Mouse (Mus musculus): ENCODE measurements at regions not wholly inside any gene's neighbourhood (a gene's known extent, or its start where the extent isn't known, plus 50 kb on each side); places are given as distances from the start of the nearest gene placed in this dataset.

- no peaks in the 10 kb centered on the region for H3K9me3 ChIP-seq (ENCODE audit: control insufficient read depth, low read length)
- no peak for TF ChIP-seq CTCF (IDR thresholded peaks at IDR 0.05; ENCODE audit: low read depth)
- TF ChIP-seq EP300 (IDR thresholded peaks at IDR 0.05; ENCODE audit: low read depth), result no peak
- no peak for ATAC-seq (ENCODE audit: insufficient read depth)
- no peak for DNase-seq (ENCODE audit: low read depth in 3 of 3, low spot score in 3 of 3)
- no peak overlapping the region for H3K9ac ChIP-seq (replicated peaks)
- 66% methylated on average over 4 of the region's 4 CpGs for WGBS (ENCODE audit: insufficient replicate concordance)
- no peak overlapping the region for H3K27ac ChIP-seq
- no peaks in the 10 kb centered on the region for H3K27me3 ChIP-seq (ENCODE audit: control insufficient read depth, insufficient read depth, low read length)
- H3K36me3 ChIP-seq (replicated peaks; ENCODE audit: control insufficient read depth, insufficient read depth, low read depth), result no peaks in the 10 kb centered on the region
- H3K4me3 ChIP-seq (ENCODE audit: insufficient read depth in 1 of 2, low read depth in 2 of 2, low read length in 2 of 2), result no peak overlapping the region
- no peak overlapping the region for H3K4me2 ChIP-seq (ENCODE audit: low read depth)
- H3K4me1 ChIP-seq (replicated peaks; ENCODE audit: control insufficient read depth in 2 of 2, insufficient read depth in 2 of 2, low read length in 1 of 2), result no peaks in the 10 kb centered on the region; a peak in 1 of 4 replicates
Measured at GRCm38 (mm10) chr9:23059526-23059925, 163.3 kb upstream of the Bmper start.

- ATAC-seq (ENCODE audit: insufficient read depth), result no peak
- no peaks in the 10 kb centered on the region for H3K36me3 ChIP-seq (replicated peaks; ENCODE audit: control insufficient read depth, insufficient read depth, low read depth)
- no peaks in the 10 kb centered on the region for H3K9me3 ChIP-seq (ENCODE audit: control insufficient read depth, low read length)
- H3K27me3 ChIP-seq (ENCODE audit: control insufficient read depth, insufficient read depth, low read length), result no peaks in the 10 kb centered on the region
- no peaks in the 10 kb centered on the region; a peak in 1 of 4 replicates for H3K4me1 ChIP-seq (replicated peaks; ENCODE audit: control insufficient read depth in 2 of 2, insufficient read depth in 2 of 2, low read length in 1 of 2)
- DNase-seq (ENCODE audit: low read depth in 3 of 3, low spot score in 3 of 3), result no peak
- H3K27ac ChIP-seq, result no peak overlapping the region
- no peak overlapping the region for H3K4me3 ChIP-seq (ENCODE audit: insufficient read depth in 1 of 2, low read depth in 2 of 2, low read length in 2 of 2)
- H3K4me2 ChIP-seq (ENCODE audit: low read depth), result no peak overlapping the region
- TF ChIP-seq CTCF (IDR thresholded peaks at IDR 0.05; ENCODE audit: low read depth) (no peak), EP300 (IDR thresholded peaks at IDR 0.05; ENCODE audit: low read depth) (no peak)
- no peak overlapping the region for H3K9ac ChIP-seq (replicated peaks)
Measured at GRCm38 (mm10) chr9:23060526-23060925, 162.3 kb upstream of the Bmper start.

GRCm38 (mm10) chr9:23061179-23061929 is 161.5 kb upstream of the Bmper start:
- H3K9ac ChIP-seq (replicated peaks), result no peak overlapping the region
- no peak overlapping the region for H3K4me2 ChIP-seq (ENCODE audit: low read depth)
- no peak overlapping the region for H3K4me3 ChIP-seq (ENCODE audit: insufficient read depth in 1 of 2, low read depth in 2 of 2, low read length in 2 of 2)
- H3K9me3 ChIP-seq (ENCODE audit: control insufficient read depth, low read length), result no peaks in the 10 kb centered on the region
- TF ChIP-seq CTCF (IDR thresholded peaks at IDR 0.05; ENCODE audit: low read depth), result no peak
- TF ChIP-seq EP300 (IDR thresholded peaks at IDR 0.05; ENCODE audit: low read depth), result no peak
- DNase-seq (ENCODE audit: low read depth in 3 of 3, low spot score in 3 of 3) (no peak), ATAC-seq (ENCODE audit: insufficient read depth) (no peak)
- no peaks in the 10 kb centered on the region for H3K27me3 ChIP-seq (ENCODE audit: control insufficient read depth, insufficient read depth, low read length)
- 50% methylated on average over 4 of the region's 4 CpGs for WGBS (ENCODE audit: insufficient replicate concordance)
- H3K27ac ChIP-seq, result no peak overlapping the region
- H3K36me3 ChIP-seq (replicated peaks; ENCODE audit: control insufficient read depth, insufficient read depth, low read depth), result no peaks in the 10 kb centered on the region
- H3K4me1 ChIP-seq (replicated peaks; ENCODE audit: control insufficient read depth in 2 of 2, insufficient read depth in 2 of 2, low read length in 1 of 2), result no peaks in the 10 kb centered on the region; a peak in 1 of 4 replicates

- H3K4me2 ChIP-seq (ENCODE audit: low read depth), result no peak overlapping the region
- ATAC-seq (ENCODE audit: insufficient read depth), result no peak
- H3K9ac ChIP-seq (replicated peaks), result no peak overlapping the region
Measured at GRCm38 (mm10) chr9:23062057-23062655, 160.7 kb upstream of the Bmper start.

GRCm38 (mm10) chr9:23062656-23063444 is 160.0 kb upstream of the Bmper start:
- Histone ChIP-seq H3K4me3 (ENCODE audit: insufficient read depth in 1 of 2, low read depth in 2 of 2, low read length in 2 of 2) (no peak overlapping the region), H3K4me2 (ENCODE audit: low read depth) (no peak overlapping the region), H3K36me3 (replicated peaks; ENCODE audit: control insufficient read depth, insufficient read depth, low read depth) (no peaks in the 10 kb centered on the region), H3K4me1 (replicated peaks; ENCODE audit: control insufficient read depth in 2 of 2, insufficient read depth in 2 of 2, low read length in 1 of 2) (no peaks in the 10 kb centered on the region; a peak in 1 of 4 replicates), H3K27me3 (ENCODE audit: control insufficient read depth, insufficient read depth, low read length) (no peaks in the 10 kb centered on the region), H3K27ac (no peak overlapping the region), H3K9me3 (ENCODE audit: control insufficient read depth, low read length) (no peaks in the 10 kb centered on the region), H3K9ac (replicated peaks) (no peak overlapping the region)
- TF ChIP-seq CTCF (IDR thresholded peaks at IDR 0.05; ENCODE audit: low read depth) (no peak), EP300 (IDR thresholded peaks at IDR 0.05; ENCODE audit: low read depth) (no peak)
- no peak for DNase-seq (ENCODE audit: low read depth in 3 of 3, low spot score in 3 of 3)
- no peak for ATAC-seq (ENCODE audit: insufficient read depth)
- 44% methylated on average over 7 of the region's 7 CpGs for whole genome bisulfite sequencing (ENCODE audit: insufficient replicate concordance)

More at GRCm38 (mm10) chr9:23062057-23062655, 160.7 kb upstream of the Bmper start:
- Histone ChIP-seq H3K36me3 (replicated peaks; ENCODE audit: control insufficient read depth, insufficient read depth, low read depth) (no peaks in the 10 kb centered on the region), H3K27ac (no peak overlapping the region), H3K9me3 (ENCODE audit: control insufficient read depth, low read length) (no peaks in the 10 kb centered on the region), H3K4me1 (replicated peaks; ENCODE audit: control insufficient read depth in 2 of 2, insufficient read depth in 2 of 2, low read length in 1 of 2) (no peaks in the 10 kb centered on the region; a peak in 1 of 4 replicates), H3K4me3 (ENCODE audit: insufficient read depth in 1 of 2, low read depth in 2 of 2, low read length in 2 of 2) (no peak overlapping the region), H3K27me3 (ENCODE audit: control insufficient read depth, insufficient read depth, low read length) (no peaks in the 10 kb centered on the region)
- DNase-seq (ENCODE audit: low read depth in 3 of 3, low spot score in 3 of 3), result no peak
- TF ChIP-seq CTCF (IDR thresholded peaks at IDR 0.05; ENCODE audit: low read depth) (no peak), EP300 (IDR thresholded peaks at IDR 0.05; ENCODE audit: low read depth) (no peak)
- WGBS (ENCODE audit: insufficient replicate concordance), result 65% methylated on average over 8 of the region's 8 CpGs

Measured in liver, embryonic 14.5 days (tissue).